Mouse (Mus musculus): ENCODE measurements around the gene Alx3. TPM values are rescaled to one million over a fixed set of nuclear protein-coding genes. Genes with fewer than 3 reads are reported as not detected.

Alx3 gene
- polyA plus RNA-seq, 1 experiment from 2014 or later = 0.44 TPM

Other genes starting within 250 kb of the Alx3 start
- gene Kcnc4, start 135.5 kb upstream of the Alx3 start, polyA plus RNA-seq (2015; fragmentation: Nextera tagmentation; extraction: Ambion mirVana) = not detected in 2 replicates
- 0.17 and 0.33 TPM in 2 replicates for gene Slc6a17, start 77.0 kb upstream of the Alx3 start, polyA plus RNA-seq (2015; fragmentation: Nextera tagmentation; extraction: Ambion mirVana)
- not detected in 2 replicates for gene Ubl4b, start 40.0 kb upstream of the Alx3 start, polyA plus RNA-seq (2015; fragmentation: Nextera tagmentation; extraction: Ambion mirVana)
- not detected in 2 replicates for gene Gm10961, start 36.3 kb downstream of the Alx3 start, polyA plus RNA-seq (2015; fragmentation: Nextera tagmentation; extraction: Ambion mirVana)
- gene Strip1, start 36.7 kb downstream of the Alx3 start, polyA plus RNA-seq (2015; fragmentation: Nextera tagmentation; extraction: Ambion mirVana) = 30.5 and 33.4 TPM in 2 replicates
- 39.2 and 43.9 TPM in 2 replicates for gene Ahcyl1, start 101.5 kb downstream of the Alx3 start, polyA plus RNA-seq (2015; fragmentation: Nextera tagmentation; extraction: Ambion mirVana)
- 6.0 and 6.5 TPM in 2 replicates for gene Csf1, start 165.4 kb downstream of the Alx3 start, polyA plus RNA-seq (2015; fragmentation: Nextera tagmentation; extraction: Ambion mirVana)

Measured in thymus, postnatal 0 days (tissue).